Mouse (Mus musculus): Measurements from ENCODE around the gene Cotl1.
A peak's percentile ranks its signal among the peaks of the same experiment; 100 is the strongest.

Cotl1 gene

GRCm38 (mm10) chr8:119838100-119838982 lies 2.0 kb downstream of the Cotl1 start:
- DNase-seq (ENCODE audit: low spot score) = no peak

- DNase-seq (ENCODE audit: low spot score) = no peak
Observed at GRCm38 (mm10) chr8:119837553-119838071, 2.7 kb downstream of the Cotl1 start.

GRCm38 (mm10) chr8:119836831-119837230 lies 3.5 kb downstream of the Cotl1 start:
- no peak for DNase-seq (ENCODE audit: low spot score)

- DNase-seq (ENCODE audit: low spot score) = no peak
Observed at GRCm38 (mm10) chr8:119835270-119835669, 5.1 kb downstream of the Cotl1 start.

- DNase-seq (ENCODE audit: low spot score) = no peak
Observed at GRCm38 (mm10) chr8:119834676-119835075, 5.7 kb downstream of the Cotl1 start.

GRCm38 (mm10) chr8:119832931-119833330 lies 7.4 kb downstream of the Cotl1 start:
- DNase-seq (ENCODE audit: low spot score) = no peak

GRCm38 (mm10) chr8:119832101-119832617 lies 8.2 kb downstream of the Cotl1 start:
- DNase-seq (ENCODE audit: low spot score) = no peak

- peak; percentile 67 for DNase-seq (ENCODE audit: low spot score)
Observed at GRCm38 (mm10) chr8:119831336-119831995, 8.9 kb downstream of the Cotl1 start.

- no peak for DNase-seq (ENCODE audit: low spot score)
Observed at GRCm38 (mm10) chr8:119830589-119830988, 9.8 kb downstream of the Cotl1 start.

GRCm38 (mm10) chr8:119829870-119830580 lies 10.3 kb downstream of the Cotl1 start:
- no peak for DNase-seq (ENCODE audit: low spot score)

- no peak for DNase-seq (ENCODE audit: low spot score)
Observed at GRCm38 (mm10) chr8:119829420-119829819, 10.9 kb downstream of the Cotl1 start.

GRCm38 (mm10) chr8:119829015-119829414 lies 11.3 kb downstream of the Cotl1 start:
- DNase-seq (ENCODE audit: low spot score) = no peak

GRCm38 (mm10) chr8:119827721-119828153 lies 12.6 kb downstream of the Cotl1 start:
- DNase-seq (ENCODE audit: low spot score) = no peak

- DNase-seq (ENCODE audit: low spot score) = no peak
Observed at GRCm38 (mm10) chr8:119826982-119827381, 13.4 kb downstream of the Cotl1 start.

- no peak for DNase-seq (ENCODE audit: low spot score)
Observed at GRCm38 (mm10) chr8:119825950-119826730, 14.2 kb downstream of the Cotl1 start.

GRCm38 (mm10) chr8:119824809-119825273 lies 15.5 kb downstream of the Cotl1 start:
- no peak for DNase-seq (ENCODE audit: low spot score)

GRCm38 (mm10) chr8:119824100-119824499 lies 16.2 kb downstream of the Cotl1 start:
- DNase-seq (ENCODE audit: low spot score) = no peak

- no peak for DNase-seq (ENCODE audit: low spot score)
Observed at GRCm38 (mm10) chr8:119823278-119823677, 17.1 kb downstream of the Cotl1 start.

- no peak for DNase-seq (ENCODE audit: low spot score)
Observed at GRCm38 (mm10) chr8:119821691-119822090, 18.7 kb downstream of the Cotl1 start.

GRCm38 (mm10) chr8:119819976-119820375 lies 20.4 kb downstream of the Cotl1 start:
- DNase-seq (ENCODE audit: low spot score) = no peak

- DNase-seq (ENCODE audit: low spot score) = no peak
Observed at GRCm38 (mm10) chr8:119819316-119819715, 21.0 kb downstream of the Cotl1 start.
